Mouse (Mus musculus) kidney, embryonic 16.5 days (tissue): ENCODE measurements around the gene H1foo. TPM values are rescaled to one million over a fixed set of nuclear protein-coding genes. Genes with fewer than 3 reads are reported as not detected.

Experiments
- ATAC-seq: fragments of 200-750 bp; cut with Nextera tagmentation; 2 replicates; pipeline ENCODE4 v1.8.0; 2017; ENCODE audit warnings: moderate TSS enrichment; ENCODE audit not compliant: low FRiP score, low TSS enrichment
- H3K27ac ChIP-seq: fragments of 300-500 bp; sonication (generic); 2 replicates; pipeline ENCODE4 v1.5.1; 2014; ENCODE audit warnings: low read length
- H3K27me3 ChIP-seq: fragments of 300-500 bp; sonication (generic); 2 replicates; pipeline ENCODE4 v1.6.1; 2014; ENCODE audit warnings: low read length, control low read depth, mixed read lengths; ENCODE audit not compliant: insufficient read depth
- H3K36me3 ChIP-seq: fragments of 300-500 bp; sonication (generic); 2 replicates; pipeline ENCODE4 v1.6.1; 2014; ENCODE audit warnings: low read length, control low read depth, mixed read lengths; ENCODE audit not compliant: insufficient read depth
- H3K4me1 ChIP-seq: fragments of 300-500 bp; sonication (generic); 2 replicates; pipeline ENCODE4 v1.6.1; 2014; ENCODE audit warnings: low read length, control low read depth, mixed read lengths; ENCODE audit not compliant: insufficient read depth
- H3K4me2 ChIP-seq: fragments of 300-500 bp; sonication (generic); replicated peaks from 2 replicates; pipeline ENCODE4 v1.6.1; 2014; ENCODE audit warnings: low read depth, low read length
- H3K4me3 ChIP-seq: fragments of 300-500 bp; sonication (generic); 2 replicates; pipeline ENCODE4 v1.5.1; 2014; ENCODE audit warnings: mild to moderate bottlenecking, low read length
- H3K9ac ChIP-seq: fragments of 300-500 bp; sonication (generic); replicated peaks from 2 replicates; pipeline ENCODE4 v1.6.1; 2014; ENCODE audit warnings: low read length
- H3K9me3 ChIP-seq: fragments of 300-500 bp; sonication (generic); 2 replicates; pipeline ENCODE4 v1.6.1; 2016; ENCODE audit warnings: low read length, control low read depth
- WGBS: fragments of 180-500 bp; shearing (Covaris S2); extraction: QIAGEN DNeasy Blood & Tissue Kit; methylation state at CpG from one replicate; pipeline ENCODE4 v1.1.7; 2014; 5-methylcytosine and 5-hydroxymethylcytosine counted together
- polyA plus RNA-seq: library from polyadenylated mRNA; unstranded; fragments of >200 nt; fragmentation: Nextera tagmentation; extraction: Ambion mirVana; gene quantifications from 2 replicates; pipeline ENCODE4 v1.2.1, GENCODE M21; 2015

The H1foo gene
- polyA plus RNA-seq, 1 experiment from 2014 or later = not detected

DNA sequence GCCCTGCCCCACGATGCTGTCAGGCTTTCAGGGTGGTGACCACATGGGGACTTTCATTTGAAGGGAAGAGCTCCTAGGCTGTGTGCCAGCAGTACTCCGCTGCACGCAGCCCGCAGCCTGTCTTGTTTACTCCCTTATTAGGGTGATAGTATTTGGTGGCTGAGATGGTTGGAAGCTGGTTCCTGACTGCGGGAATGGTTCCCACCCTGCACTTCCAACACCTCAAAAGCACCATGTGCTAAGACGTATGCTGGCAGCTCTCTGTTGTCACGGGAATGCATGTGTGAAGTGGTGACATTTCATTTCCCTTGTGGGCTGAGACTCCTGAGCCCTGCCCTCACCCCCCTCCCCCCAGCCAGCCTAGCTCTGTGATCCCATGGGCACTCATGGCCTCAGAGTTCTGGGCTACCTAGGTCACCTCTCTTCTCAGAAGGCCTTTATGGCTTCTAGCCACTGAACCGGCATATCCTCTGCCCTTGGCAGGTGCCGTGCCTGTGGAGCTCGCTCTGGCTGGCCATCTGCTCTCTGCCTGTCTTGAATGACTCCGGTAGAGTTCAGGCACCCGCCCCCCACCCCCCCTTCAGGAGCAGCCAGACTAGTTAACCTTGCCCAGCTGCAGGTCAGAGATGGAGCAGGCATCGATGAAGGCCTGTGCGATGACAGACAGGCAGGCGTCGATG is 12.3 kb downstream of the H1foo start:
- peak overlapping the region; percentile 50; the same call in 1 of the 2 replicates for H3K27ac ChIP-seq
- no peak overlapping the region for H3K9ac ChIP-seq
- peaks cover 23% of the 10 kb centered on the region for H3K4me1 ChIP-seq
- 38% methylated on average over 16 of the region's 16 CpGs for WGBS
- ATAC-seq = peak; percentile 77
- no peaks in the 10 kb centered on the region for H3K9me3 ChIP-seq
- H3K36me3 ChIP-seq = peaks cover 41% of the 10 kb centered on the region
- H3K27me3 ChIP-seq = no peaks in the 10 kb centered on the region
- no peak overlapping the region for H3K4me2 ChIP-seq
- no peak overlapping the region for H3K4me3 ChIP-seq

- H3K36me3 ChIP-seq = peaks cover 48% of the 10 kb centered on the region
- no peak overlapping the region for H3K9ac ChIP-seq
- no peaks in the 10 kb centered on the region for H3K9me3 ChIP-seq
- no peak for ATAC-seq
- no peaks in the 10 kb centered on the region for H3K27me3 ChIP-seq
- no peak overlapping the region for H3K4me2 ChIP-seq
- H3K27ac ChIP-seq = no peak overlapping the region
- H3K4me1 ChIP-seq = peaks cover 27% of the 10 kb centered on the region
- WGBS = 59% methylated on average over 5 of the region's 6 CpGs
- H3K4me3 ChIP-seq = no peak overlapping the region
Observed at GRCm38 (mm10) chr6:115957681-115958080, 12.9 kb downstream of the H1foo start.

DNA sequence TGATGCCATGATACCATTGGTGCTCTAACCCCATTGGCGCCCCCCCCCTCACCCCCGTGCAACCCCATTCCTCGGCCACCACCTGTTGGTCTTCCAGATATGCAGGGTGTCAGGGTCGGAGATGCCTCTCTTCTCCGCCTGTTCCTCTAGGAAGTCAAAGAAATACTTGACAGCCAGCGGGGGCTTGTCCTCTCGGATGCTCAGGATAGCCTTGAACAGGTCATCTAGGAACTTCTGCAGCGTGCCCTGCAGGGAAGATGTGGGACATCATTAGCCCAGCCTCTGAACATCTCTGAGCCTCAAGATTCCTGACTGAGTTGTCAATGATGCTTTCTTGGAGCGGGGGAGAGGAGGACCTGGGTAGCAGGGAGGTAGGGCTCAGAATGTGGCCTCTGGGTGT is 13.7 kb downstream of the H1foo start:
- Histone ChIP-seq H3K9me3 (no peaks in the 10 kb centered on the region), H3K4me1 (peaks cover 33% of the 10 kb centered on the region), H3K9ac (no peak overlapping the region), H3K4me3 (no peak overlapping the region), H3K27ac (no peak overlapping the region), H3K36me3 (peaks cover 55% of the 10 kb centered on the region), H3K27me3 (no peaks in the 10 kb centered on the region), H3K4me2 (no peak overlapping the region)
- 91% methylated on average over 9 of the region's 9 CpGs for WGBS
- no peak for ATAC-seq

GRCm38 (mm10) chr6:115959151-115959691 is 14.5 kb downstream of the H1foo start:
- Histone ChIP-seq H3K4me3 (no peak overlapping the region), H3K4me2 (no peak overlapping the region), H3K27ac (no peak overlapping the region), H3K36me3 (peaks cover 58% of the 10 kb centered on the region), H3K27me3 (no peaks in the 10 kb centered on the region), H3K4me1 (peaks cover 33% of the 10 kb centered on the region), H3K9ac (no peak overlapping the region), H3K9me3 (no peaks in the 10 kb centered on the region)
- ATAC-seq = no peak
- WGBS = 63% methylated on average over 7 of the region's 7 CpGs

DNA sequence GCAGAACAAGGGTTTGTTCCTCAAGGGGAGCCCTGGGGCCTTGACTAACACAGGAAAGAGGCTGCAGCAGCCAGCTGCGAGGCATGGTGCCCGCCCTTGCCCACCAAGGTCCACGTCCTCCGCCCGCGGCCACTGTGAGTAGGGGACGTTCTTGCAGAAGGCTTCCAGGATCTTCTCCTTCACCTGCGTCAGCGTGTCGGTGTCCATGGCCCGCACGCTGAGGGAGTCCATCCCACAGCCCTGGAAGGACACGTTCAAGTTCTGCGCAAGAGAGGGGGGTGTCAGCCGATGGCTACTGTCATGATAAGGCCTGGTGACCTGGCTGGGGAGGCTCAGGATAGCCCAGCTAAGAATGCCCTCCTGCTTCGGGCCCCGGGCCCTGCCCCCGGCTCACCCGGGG is 15.6 kb downstream of the H1foo start:
- peaks cover 29% of the 10 kb centered on the region for H3K4me1 ChIP-seq
- peaks cover 50% of the 10 kb centered on the region for H3K36me3 ChIP-seq
- H3K9me3 ChIP-seq = no peaks in the 10 kb centered on the region
- no peak overlapping the region for H3K9ac ChIP-seq
- H3K4me2 ChIP-seq = no peak overlapping the region
- no peak for ATAC-seq
- no peak overlapping the region for H3K4me3 ChIP-seq
- WGBS = 91% methylated on average over 19 of the region's 19 CpGs
- H3K27me3 ChIP-seq = no peaks in the 10 kb centered on the region
- H3K27ac ChIP-seq = no peak overlapping the region

- H3K36me3 ChIP-seq = peaks cover 57% of the 10 kb centered on the region
- H3K9ac ChIP-seq = no peak overlapping the region
- WGBS = 87% methylated on average over 3 of the region's 3 CpGs
- H3K4me2 ChIP-seq = no peak overlapping the region
- no peak overlapping the region for H3K27ac ChIP-seq
- H3K4me3 ChIP-seq = no peak overlapping the region
- no peak for ATAC-seq
- H3K27me3 ChIP-seq = no peaks in the 10 kb centered on the region
- H3K9me3 ChIP-seq = no peaks in the 10 kb centered on the region
- peaks cover 29% of the 10 kb centered on the region for H3K4me1 ChIP-seq
Observed at GRCm38 (mm10) chr6:115961743-115962142, 17.0 kb downstream of the H1foo start.

DNA sequence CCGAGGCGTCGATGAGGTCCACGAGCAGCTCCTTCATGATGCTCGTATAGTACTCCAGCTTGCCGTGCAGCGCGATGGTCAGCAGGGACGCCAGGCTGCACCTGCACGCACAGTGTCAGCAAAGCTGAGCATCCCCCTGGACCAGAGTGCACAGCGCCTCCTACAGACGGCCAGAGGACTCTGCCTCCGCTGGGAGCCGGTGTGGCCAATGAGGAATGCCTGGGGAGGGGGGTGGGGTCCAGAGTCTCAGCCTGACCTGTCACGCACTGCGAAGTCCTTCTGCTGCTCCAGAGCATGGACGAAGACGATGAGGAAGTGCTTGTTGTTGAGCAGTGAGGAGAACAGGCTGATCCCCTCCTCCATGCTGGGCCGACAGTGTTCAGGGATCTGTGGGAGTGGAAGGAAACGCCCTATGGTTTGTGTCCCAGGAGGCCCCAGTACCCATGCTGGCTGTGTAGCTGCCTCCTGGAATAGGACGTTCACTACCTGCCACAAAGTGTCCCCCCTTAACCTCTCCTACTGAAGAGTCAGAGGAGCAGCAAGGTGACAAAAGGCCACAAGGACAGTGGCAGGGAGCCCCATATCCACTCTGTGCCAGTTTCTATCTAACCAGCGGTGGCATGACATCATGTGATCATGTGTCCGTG is 17.8 kb downstream of the H1foo start:
- peaks cover 63% of the 10 kb centered on the region for H3K36me3 ChIP-seq
- H3K27me3 ChIP-seq = no peaks in the 10 kb centered on the region
- H3K4me1 ChIP-seq = peaks cover 22% of the 10 kb centered on the region
- H3K9me3 ChIP-seq = no peaks in the 10 kb centered on the region
- H3K4me3 ChIP-seq = no peak overlapping the region
- no peak overlapping the region for H3K27ac ChIP-seq
- 41% methylated on average over 23 of the region's 23 CpGs for WGBS
- no peak overlapping the region for H3K4me2 ChIP-seq
- 0 out of 2 replicates have a peak overlapping the region, but pooled peaks have one; percentile 4 for H3K9ac ChIP-seq
- peak; percentile 2; the same call in 1 of the 2 replicates for ATAC-seq

DNA sequence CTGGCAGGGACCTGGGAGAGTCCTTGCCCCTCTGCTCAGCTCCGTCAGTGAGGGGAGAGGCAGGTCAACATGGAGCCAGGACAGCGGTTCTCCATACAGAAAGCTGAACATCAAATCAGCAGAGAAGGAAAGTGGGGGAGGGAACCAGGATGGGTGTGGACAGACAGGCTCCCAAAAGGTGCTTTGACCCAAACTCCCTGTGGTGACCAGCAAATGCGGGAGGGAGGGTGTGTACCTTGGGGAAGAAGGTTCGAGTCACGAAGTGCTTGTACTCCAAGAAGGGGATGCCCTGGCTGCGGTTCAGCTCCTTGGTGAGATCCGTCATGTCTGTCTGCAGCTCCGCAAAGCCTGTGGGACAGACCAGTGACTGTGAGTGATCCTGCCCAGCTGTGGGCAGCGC is 18.9 kb downstream of the H1foo start:
- H3K36me3 ChIP-seq = peaks cover 67% of the 10 kb centered on the region
- H3K4me2 ChIP-seq = no peak overlapping the region
- H3K27ac ChIP-seq = no peak overlapping the region
- H3K4me1 ChIP-seq = peaks cover 14% of the 10 kb centered on the region; the same call in 1 of the 2 replicates
- H3K9me3 ChIP-seq = no peaks in the 10 kb centered on the region
- no peaks in the 10 kb centered on the region for H3K27me3 ChIP-seq
- H3K4me3 ChIP-seq = no peak overlapping the region
- WGBS = 77% methylated on average over 9 of the region's 9 CpGs
- H3K9ac ChIP-seq = no peak overlapping the region
- ATAC-seq = no peak

- no peak for ATAC-seq
- Histone ChIP-seq H3K4me2 (no peak overlapping the region), H3K27ac (no peak overlapping the region), H3K4me1 (peaks cover 16% of the 10 kb centered on the region), H3K36me3 (peaks cover 56% of the 10 kb centered on the region), H3K27me3 (no peaks in the 10 kb centered on the region), H3K4me3 (no peak overlapping the region), H3K9me3 (no peaks in the 10 kb centered on the region), H3K9ac (no peak overlapping the region)
- WGBS = 90% methylated on average over 19 of the region's 19 CpGs
Observed at GRCm38 (mm10) chr6:115966227-115966966, 21.7 kb downstream of the H1foo start.
